ENCODE assay signal across 8 mouse cellular contexts in the genomic region with DNA sequence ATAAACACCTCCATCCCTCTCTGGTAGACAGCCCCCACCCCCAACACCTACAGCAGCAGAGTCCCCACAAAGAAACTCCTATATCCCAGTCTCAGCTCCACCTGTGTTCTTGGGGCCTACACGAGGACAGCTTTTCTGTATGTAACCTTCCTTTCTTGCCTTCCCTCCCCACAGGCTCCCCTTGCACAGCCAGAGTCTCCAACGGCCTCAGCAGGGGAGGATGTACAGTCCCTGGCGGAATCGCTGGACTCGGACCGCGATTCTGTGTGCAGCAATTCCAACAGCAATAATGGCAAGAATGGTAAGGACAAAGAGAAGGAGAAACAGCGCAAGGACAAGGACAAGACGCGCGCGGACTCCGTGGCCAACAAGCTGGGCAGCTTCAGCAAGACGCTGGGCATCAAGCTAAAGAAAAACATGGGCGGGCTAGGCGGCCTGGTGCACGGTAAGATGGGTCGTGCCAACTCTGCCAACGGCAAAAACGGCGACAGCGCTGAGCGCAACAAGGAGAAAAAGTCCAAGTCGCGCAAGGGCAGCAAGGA.
DNase-seq lines count a peak whose midpoint lies in the region; ATAC-seq and TF ChIP-seq lines count a peak whose summit lies in the region.

No protein-coding gene starts in this region.

- H3K27ac ChIP-seq in kidney, adult 2 months (ENCODE audit: insufficient read depth, low read depth, low read length): no peak overlapping the region
- no peak overlapping the region for H3K27ac ChIP-seq in embryonic facial prominence, embryonic 10.5 days (replicated peaks)
- no peak overlapping the region for H3K27ac ChIP-seq in forebrain, embryonic 15.5 days (replicated peaks)
- H3K27ac ChIP-seq in midbrain, embryonic 13.5 days: no peak overlapping the region

- no peak for TF ChIP-seq POLR2A in kidney, adult 2 months (IDR thresholded peaks at IDR 0.05; ENCODE audit: low read depth, low read length)

- no peaks in the 10 kb centered on the region for H3K36me3 ChIP-seq in kidney, adult 2 months (ENCODE audit: control insufficient read depth, insufficient read depth, low read length)
- H3K36me3 ChIP-seq in embryonic facial prominence, embryonic 10.5 days (replicated peaks): no peaks in the 10 kb centered on the region
- H3K36me3 ChIP-seq in forebrain, embryonic 15.5 days: no peaks in the 10 kb centered on the region
- H3K36me3 ChIP-seq in midbrain, embryonic 13.5 days: no peaks in the 10 kb centered on the region

- H3K27me3 ChIP-seq in kidney, adult 2 months (replicated peaks; ENCODE audit: control insufficient read depth, insufficient read depth, low read length): 0 out of 2 replicates have a peak, but pooled peaks cover 2% of the 10 kb centered on the region
- H3K27me3 ChIP-seq in embryonic facial prominence, embryonic 10.5 days (replicated peaks; ENCODE audit: low read depth, poor library complexity, severe bottlenecking): peaks cover 93% of the 10 kb centered on the region
- peaks cover 62% of the 10 kb centered on the region for H3K27me3 ChIP-seq in forebrain, embryonic 15.5 days
- peaks cover 79% of the 10 kb centered on the region for H3K27me3 ChIP-seq in midbrain, embryonic 13.5 days

- H3K9ac ChIP-seq in forebrain, embryonic 15.5 days (replicated peaks): no peak overlapping the region
- peak overlapping the region; percentile 68; the same call in 1 of the 2 replicates for H3K9ac ChIP-seq in midbrain, embryonic 13.5 days (replicated peaks)

- DNase-seq in kidney, adult 2 months: no peak
- DNase-seq in kidney, adult 8-10 months: no peak
- DNase-seq in embryonic facial prominence, embryonic 10.5 days (ENCODE audit: low spot score): peak; percentile 18
- no peak for DNase-seq in left cerebral cortex, postnatal 25 days (ENCODE audit: low spot score in 2 of 2)
- DNase-seq in B cell, adult 2 months: no peak

- intact Hi-C loops in left cerebral cortex, postnatal 25 days (cut with DNase I): loop anchor here (10.0 kb wide), 2 partner anchors 308 to 988 kb away; no protein-coding TSS in a partner anchor

- WGBS in kidney, adult 2 months: 10% methylated on average over 25 of the region's 25 CpGs
- WGBS in embryonic facial prominence, embryonic 10.5 days: 5% methylated on average over 25 of the region's 25 CpGs
- 3% methylated on average over 25 of the region's 25 CpGs for WGBS in forebrain, embryonic 15.5 days
- 4% methylated on average over 25 of the region's 25 CpGs for WGBS in midbrain, embryonic 13.5 days

- H3K4me2 ChIP-seq in forebrain, embryonic 15.5 days (replicated peaks): peak overlapping the region; percentile 77
- H3K4me2 ChIP-seq in midbrain, embryonic 13.5 days (replicated peaks): peak overlapping the region; percentile 73

- 0 out of 2 replicates have a peak overlapping the region, but pooled peaks have one; percentile 6 for H3K4me3 ChIP-seq in kidney, adult 2 months (ENCODE audit: insufficient read depth, low read depth, low read length)
- H3K4me3 ChIP-seq in embryonic facial prominence, embryonic 10.5 days: peak overlapping the region; percentile 54
- peak overlapping the region; percentile 51 for H3K4me3 ChIP-seq in forebrain, embryonic 15.5 days
- H3K4me3 ChIP-seq in midbrain, embryonic 13.5 days (replicated peaks): peak overlapping the region; percentile 49

- no peaks in the 10 kb centered on the region for H3K9me3 ChIP-seq in embryonic facial prominence, embryonic 10.5 days
- H3K9me3 ChIP-seq in forebrain, embryonic 15.5 days: no peaks in the 10 kb centered on the region
- no peaks in the 10 kb centered on the region for H3K9me3 ChIP-seq in midbrain, embryonic 13.5 days

- ATAC-seq in forebrain, embryonic 15.5 days (replicated peaks): no peak
- no peak for ATAC-seq in midbrain, embryonic 13.5 days
- ATAC-seq in megakaryocyte-erythroid progenitor cell, adult 5-6 weeks (replicated peaks; ENCODE audit: low FRiP score, low TSS enrichment, poor library complexity, severe bottlenecking): no peak

- H3K4me1 ChIP-seq in kidney, adult 2 months (ENCODE audit: control insufficient read depth, insufficient read depth, low read length): no peaks in the 10 kb centered on the region
- peaks cover 36% of the 10 kb centered on the region for H3K4me1 ChIP-seq in embryonic facial prominence, embryonic 10.5 days
- peaks cover 44% of the 10 kb centered on the region for H3K4me1 ChIP-seq in forebrain, embryonic 15.5 days
- H3K4me1 ChIP-seq in midbrain, embryonic 13.5 days (replicated peaks): peaks cover 51% of the 10 kb centered on the region

- no peak for TF ChIP-seq CTCF in kidney, adult 2 months (conservative IDR thresholded peaks at IDR 0.05; ENCODE audit: insufficient read depth, insufficient read length, low read depth, low read length)
